Mouse (Mus musculus) heart, embryonic 16.5 days (tissue): ENCODE results near the gene Vps52. TPM values are rescaled to one million over a fixed set of nuclear protein-coding genes. Genes with fewer than 3 reads are reported as not detected.
A peak's percentile ranks its signal among the peaks of the same experiment; 100 is the strongest.

Source experiments
- ATAC-seq: fragments of 200-750 bp; cut with Nextera tagmentation; replicated peaks from 2 replicates; pipeline ENCODE4 v1.8.0; 2017; ENCODE audit warnings: moderate number of reproducible peaks; ENCODE audit not compliant: insufficient read depth, low FRiP score; ENCODE audit errors: extremely low read depth
- H3K27ac ChIP-seq: fragments of 300-500 bp; sonication (generic); 2 replicates; pipeline ENCODE4 v1.5.1; 2014; ENCODE audit warnings: mild to moderate bottlenecking, low read length, control low read depth, moderate library complexity
- H3K27me3 ChIP-seq: fragments of 300-500 bp; sonication (generic); 2 replicates; pipeline ENCODE4 v1.6.1; 2014; ENCODE audit warnings: low read length, mixed read lengths; ENCODE audit not compliant: control insufficient read depth, insufficient read depth
- H3K36me3 ChIP-seq: fragments of 300-500 bp; sonication (generic); 2 replicates; pipeline ENCODE4 v1.6.1; 2014; ENCODE audit not compliant: control insufficient read depth, insufficient read depth
- H3K4me1 ChIP-seq: fragments of 300-500 bp; sonication (generic); 2 replicates; pipeline ENCODE4 v1.6.1; 2014; ENCODE audit warnings: low read length, mixed read lengths; ENCODE audit not compliant: control insufficient read depth, insufficient read depth
- H3K4me2 ChIP-seq: fragments of 300-500 bp; sonication (generic); 2 replicates; pipeline ENCODE4 v1.6.1; 2014; ENCODE audit warnings: low read depth, mild to moderate bottlenecking, control low read depth, low read length
- H3K4me3 ChIP-seq: fragments of 300-500 bp; sonication (generic); 2 replicates; pipeline ENCODE4 v1.5.1; 2014; ENCODE audit warnings: mild to moderate bottlenecking, control low read depth, low read length
- H3K9ac ChIP-seq: fragments of 300-500 bp; sonication (generic); 2 replicates; pipeline ENCODE4 v1.6.1; 2014; ENCODE audit warnings: low read length, control low read depth
- H3K9me3 ChIP-seq: fragments of 300-500 bp; sonication (generic); replicated peaks from 2 replicates; pipeline ENCODE4 v1.6.1; 2016; ENCODE audit warnings: low read length; ENCODE audit not compliant: control insufficient read depth
- WGBS: fragments of 180-500 bp; shearing (Covaris S2); extraction: QIAGEN DNeasy Blood & Tissue Kit; methylation state at CpG from one replicate; pipeline ENCODE4 v1.1.7; 2014; 5-methylcytosine and 5-hydroxymethylcytosine counted together
- polyA plus RNA-seq: library from polyadenylated mRNA; unstranded; fragments of >200 nt; fragmentation: Nextera tagmentation; extraction: Ambion mirVana; gene quantifications from 2 replicates; pipeline ENCODE4 v1.2.1, GENCODE M21; 2015

The Vps52 gene
- polyA plus RNA-seq, 1 experiment from 2014 or later: 39.7 TPM

DNA sequence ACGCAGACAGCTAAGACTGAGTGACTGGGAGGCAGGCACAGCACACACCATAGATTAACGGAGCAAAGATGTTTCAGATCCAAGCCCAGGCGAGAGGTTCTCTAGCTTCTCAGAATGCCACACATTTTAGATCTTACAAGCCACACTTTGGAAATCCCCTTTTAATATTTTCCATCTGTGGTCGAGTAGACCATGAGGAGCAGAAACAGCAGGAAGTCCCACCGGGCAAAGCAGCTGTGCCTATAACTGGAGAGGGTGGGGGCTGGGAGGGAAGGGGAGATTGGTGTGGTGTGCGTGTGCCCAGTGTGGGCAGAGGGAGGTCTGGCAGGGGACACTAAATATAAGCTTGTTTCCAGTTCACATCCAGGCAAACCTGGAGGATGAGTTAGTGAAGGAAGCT lies 1.9 kb downstream of the Vps52 start:
- Histone ChIP-seq H3K9me3 (no peaks in the 10 kb centered on the region), H3K4me1 (peaks cover 28% of the 10 kb centered on the region), H3K27me3 (no peaks in the 10 kb centered on the region), H3K4me3 (no peak overlapping the region), H3K27ac (no peak overlapping the region), H3K9ac (no peak overlapping the region), H3K4me2 (no peak overlapping the region), H3K36me3 (peaks cover 37% of the 10 kb centered on the region)
- 85% methylated on average over 6 of the region's 6 CpGs for WGBS
- ATAC-seq: no peak

DNA sequence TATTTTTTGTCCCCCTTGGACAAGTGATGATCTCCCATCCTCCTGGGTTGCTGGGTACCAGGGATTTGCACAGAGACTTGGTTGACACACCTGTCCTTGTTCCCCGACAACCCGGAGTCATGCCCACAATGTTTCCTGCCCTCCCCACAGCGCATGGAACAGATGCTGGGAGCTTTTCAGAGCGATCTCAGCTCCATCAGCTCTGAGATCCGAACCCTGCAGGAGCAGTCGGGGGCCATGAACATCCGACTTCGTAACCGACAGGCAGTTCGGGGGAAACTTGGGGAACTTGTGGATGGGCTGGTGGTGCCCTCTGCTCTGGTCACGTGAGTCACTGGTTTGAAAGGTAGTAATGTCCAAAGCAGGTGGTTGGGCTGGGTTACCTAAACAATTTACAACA lies 2.8 kb downstream of the Vps52 start:
- H3K4me1 ChIP-seq: peaks cover 19% of the 10 kb centered on the region
- no peaks in the 10 kb centered on the region for H3K9me3 ChIP-seq
- H3K27ac ChIP-seq: no peak overlapping the region
- no peaks in the 10 kb centered on the region for H3K27me3 ChIP-seq
- H3K4me3 ChIP-seq: no peak overlapping the region
- no peak overlapping the region for H3K9ac ChIP-seq
- peaks cover 37% of the 10 kb centered on the region for H3K36me3 ChIP-seq
- ATAC-seq: no peak
- no peak overlapping the region for H3K4me2 ChIP-seq
- WGBS: 92% methylated on average over 11 of the region's 11 CpGs

DNA sequence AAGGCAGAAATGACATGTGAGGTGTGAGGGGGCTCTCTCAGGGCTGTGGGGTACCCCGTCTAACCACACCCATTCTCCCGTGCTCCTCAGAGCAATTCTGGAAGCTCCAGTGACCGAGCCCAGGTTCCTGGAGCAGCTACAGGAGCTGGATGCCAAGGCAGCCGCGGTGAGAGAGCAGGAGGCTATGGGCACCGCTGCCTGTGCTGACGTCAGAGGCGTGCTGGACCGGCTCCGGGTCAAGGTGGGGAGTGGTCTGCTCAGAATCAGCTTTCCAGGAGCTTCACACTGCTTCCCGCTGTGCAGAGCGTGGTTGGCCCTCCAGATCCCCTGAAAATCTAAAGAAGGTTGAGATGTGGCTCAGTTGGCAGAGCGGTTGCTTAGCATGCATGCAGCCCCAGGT lies 3.5 kb downstream of the Vps52 start:
- Histone ChIP-seq H3K4me1 (peaks cover 12% of the 10 kb centered on the region), H3K4me3 (no peak overlapping the region), H3K36me3 (peaks cover 30% of the 10 kb centered on the region), H3K9me3 (no peaks in the 10 kb centered on the region), H3K27me3 (no peaks in the 10 kb centered on the region), H3K4me2 (no peak overlapping the region), H3K27ac (no peak overlapping the region), H3K9ac (no peak overlapping the region)
- 91% methylated on average over 13 of the region's 13 CpGs for WGBS
- no peak for ATAC-seq

DNA sequence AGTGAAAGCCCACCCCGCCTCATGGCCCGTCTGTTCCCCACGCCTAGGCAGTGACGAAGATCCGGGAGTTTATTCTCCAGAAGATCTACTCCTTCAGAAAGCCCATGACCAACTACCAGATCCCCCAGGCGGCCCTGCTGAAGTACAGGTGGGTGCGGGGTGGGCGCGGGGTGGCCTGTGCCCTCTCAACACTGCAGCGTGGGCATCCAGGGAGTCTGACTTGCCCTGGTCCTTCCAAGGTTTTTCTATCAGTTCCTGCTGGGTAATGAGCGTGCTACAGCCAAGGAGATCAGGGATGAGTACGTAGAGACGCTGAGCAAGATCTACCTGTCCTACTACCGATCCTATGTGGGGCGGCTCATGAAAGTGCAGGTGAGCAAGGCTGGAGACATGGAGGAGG lies 4.3 kb downstream of the Vps52 start:
- no peak for ATAC-seq
- no peak overlapping the region for H3K4me3 ChIP-seq
- 89% methylated on average over 15 of the region's 15 CpGs for WGBS
- H3K27me3 ChIP-seq: no peaks in the 10 kb centered on the region
- no peaks in the 10 kb centered on the region for H3K9me3 ChIP-seq
- no peak overlapping the region for H3K27ac ChIP-seq
- peaks cover 27% of the 10 kb centered on the region for H3K36me3 ChIP-seq
- H3K9ac ChIP-seq: no peak overlapping the region
- H3K4me1 ChIP-seq: peaks cover 6% of the 10 kb centered on the region
- H3K4me2 ChIP-seq: no peak overlapping the region

DNA sequence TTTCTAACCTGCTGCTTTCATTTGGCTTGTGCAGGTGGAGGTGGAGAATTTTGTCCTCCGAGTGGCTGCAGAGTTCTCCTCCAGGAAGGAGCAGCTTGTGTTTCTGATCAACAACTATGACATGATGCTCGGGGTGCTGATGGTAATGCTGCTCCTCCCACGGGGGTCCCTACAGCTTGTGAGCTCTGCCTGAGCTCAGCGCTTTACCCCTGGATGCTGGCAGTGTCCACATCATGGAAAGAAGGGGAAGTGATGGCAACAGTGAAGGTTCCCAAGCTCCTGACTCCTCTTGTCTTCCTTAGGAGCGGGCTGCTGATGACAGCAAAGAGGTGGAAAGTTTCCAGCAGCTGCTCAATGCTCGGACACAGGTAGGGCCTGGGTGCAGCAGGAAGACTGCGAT lies 7.3 kb downstream of the Vps52 start:
- WGBS: 85% methylated on average over 7 of the region's 7 CpGs
- H3K27ac ChIP-seq: no peak overlapping the region
- H3K4me3 ChIP-seq: no peak overlapping the region
- ATAC-seq: no peak
- no peak overlapping the region for H3K4me2 ChIP-seq
- peaks cover 27% of the 10 kb centered on the region for H3K36me3 ChIP-seq
- H3K4me1 ChIP-seq: no peaks in the 10 kb centered on the region
- H3K27me3 ChIP-seq: no peaks in the 10 kb centered on the region
- no peaks in the 10 kb centered on the region for H3K9me3 ChIP-seq
- H3K9ac ChIP-seq: no peak overlapping the region

DNA sequence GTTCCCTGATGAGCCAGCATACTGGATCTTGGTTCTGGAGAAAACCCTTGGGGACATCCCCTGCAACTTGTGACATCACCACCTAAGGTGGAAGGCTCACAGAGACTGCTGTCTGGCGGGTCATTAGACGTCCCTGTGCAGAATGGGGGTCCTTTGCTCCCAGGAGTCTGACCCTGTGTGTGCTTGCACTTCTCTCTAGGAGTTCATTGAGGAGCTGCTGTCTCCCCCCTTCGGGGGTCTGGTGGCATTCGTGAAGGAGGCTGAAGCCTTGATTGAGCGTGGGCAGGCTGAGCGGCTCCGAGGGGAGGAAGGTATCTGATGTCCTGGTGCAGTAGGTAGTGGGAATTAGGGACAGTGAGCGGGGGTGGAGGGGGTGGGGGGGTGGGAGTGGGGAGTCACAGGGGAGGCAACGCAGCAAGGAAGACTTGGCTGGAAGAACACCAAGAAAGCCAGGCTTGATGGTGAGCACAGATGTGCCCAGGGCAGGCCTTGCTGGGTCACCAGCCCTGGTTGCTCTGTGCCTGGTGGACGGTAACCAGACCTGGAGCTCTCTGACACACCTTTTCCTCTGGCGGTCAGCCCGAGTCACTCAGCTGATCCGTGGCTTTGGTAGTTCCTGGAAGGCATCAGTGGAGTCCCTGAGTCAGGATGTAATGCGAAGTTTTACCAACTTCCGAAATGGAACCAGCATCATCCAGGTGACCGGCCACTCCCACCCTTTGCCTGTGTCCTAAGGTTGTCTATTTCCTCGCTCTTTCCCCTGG lies 9.7 kb downstream of the Vps52 start:
- Histone ChIP-seq H3K9me3 (peaks cover 7% of the 10 kb centered on the region), H3K27me3 (no peaks in the 10 kb centered on the region), H3K27ac (no peak overlapping the region), H3K4me3 (no peak overlapping the region), H3K4me1 (no peaks in the 10 kb centered on the region), H3K36me3 (peaks cover 15% of the 10 kb centered on the region; the same call in 1 of the 2 replicates), H3K9ac (no peak overlapping the region), H3K4me2 (no peak overlapping the region)
- no peak for ATAC-seq
- WGBS: 90% methylated on average over 17 of the region's 17 CpGs

DNA sequence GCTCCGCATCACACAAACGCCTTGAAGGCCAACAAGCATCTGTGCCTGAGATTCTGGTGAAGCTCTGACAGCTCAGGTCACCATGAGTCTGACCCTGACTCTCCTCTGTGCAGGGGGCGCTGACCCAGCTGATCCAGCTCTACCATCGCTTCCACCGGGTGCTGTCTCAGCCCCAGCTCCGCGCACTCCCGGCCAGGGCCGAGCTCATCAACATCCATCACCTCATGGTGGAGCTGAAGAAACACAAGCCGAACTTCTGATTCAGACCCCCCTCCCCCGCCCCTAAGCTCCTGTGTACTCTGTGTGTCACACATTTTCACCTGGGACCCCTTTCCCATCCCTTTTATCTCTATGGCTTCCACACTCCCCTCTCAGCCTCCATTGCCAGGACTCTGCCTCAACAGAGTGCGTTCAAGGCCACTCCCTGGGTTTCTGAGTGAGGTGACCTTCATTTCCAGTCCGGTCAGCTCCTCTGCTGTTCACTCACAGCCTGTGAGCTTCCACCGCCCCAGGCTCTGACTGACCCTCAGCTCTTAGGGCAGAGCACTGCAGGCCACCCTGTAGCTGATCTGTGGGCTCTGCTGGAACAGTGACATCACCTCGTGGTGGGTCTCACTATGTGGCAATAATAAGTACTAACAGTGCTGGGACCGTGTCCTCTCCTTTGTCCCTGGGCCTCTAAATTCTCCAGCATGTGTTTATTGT lies 10.4 kb downstream of the Vps52 start:
- H3K4me3 ChIP-seq: no peak overlapping the region
- H3K27ac ChIP-seq: no peak overlapping the region
- no peaks in the 10 kb centered on the region for H3K27me3 ChIP-seq
- 85% methylated on average over 16 of the region's 16 CpGs for WGBS
- H3K4me1 ChIP-seq: no peaks in the 10 kb centered on the region
- no peak overlapping the region for H3K4me2 ChIP-seq
- H3K9me3 ChIP-seq: peaks cover 8% of the 10 kb centered on the region
- peaks cover 12% of the 10 kb centered on the region; the same call in 1 of the 2 replicates for H3K36me3 ChIP-seq
- no peak for ATAC-seq
- H3K9ac ChIP-seq: no peak overlapping the region

DNA sequence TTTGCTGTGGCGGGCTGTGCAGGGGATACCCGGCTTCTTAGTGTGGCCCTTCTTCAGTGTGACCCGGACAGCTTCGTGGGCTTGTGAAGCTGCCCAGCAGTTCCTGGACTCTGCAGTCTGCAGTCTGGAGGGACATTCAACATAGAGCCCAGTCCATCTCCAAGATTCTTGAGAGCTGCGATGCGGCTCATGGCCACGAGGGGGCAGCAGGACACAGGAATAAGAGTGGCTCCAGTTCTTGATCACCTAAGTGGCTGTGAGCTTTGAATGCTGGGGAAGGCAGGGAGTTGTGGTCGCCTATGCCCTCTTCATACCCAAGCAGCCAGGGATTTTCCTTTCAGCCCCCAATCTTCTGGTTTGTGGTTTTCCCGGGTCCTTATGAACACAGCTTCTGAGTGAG lies 12.9 kb downstream of the Vps52 start:
- no peaks in the 10 kb centered on the region for H3K27me3 ChIP-seq
- no peaks in the 10 kb centered on the region for H3K36me3 ChIP-seq
- peak; percentile 70 for ATAC-seq
- H3K4me3 ChIP-seq: no peak overlapping the region
- H3K4me1 ChIP-seq: no peaks in the 10 kb centered on the region
- no peak overlapping the region for H3K9ac ChIP-seq
- no peak overlapping the region for H3K4me2 ChIP-seq
- H3K9me3 ChIP-seq: peaks cover 8% of the 10 kb centered on the region
- WGBS: 3% methylated on average over 9 of the region's 9 CpGs
- H3K27ac ChIP-seq: no peak overlapping the region

DNA sequence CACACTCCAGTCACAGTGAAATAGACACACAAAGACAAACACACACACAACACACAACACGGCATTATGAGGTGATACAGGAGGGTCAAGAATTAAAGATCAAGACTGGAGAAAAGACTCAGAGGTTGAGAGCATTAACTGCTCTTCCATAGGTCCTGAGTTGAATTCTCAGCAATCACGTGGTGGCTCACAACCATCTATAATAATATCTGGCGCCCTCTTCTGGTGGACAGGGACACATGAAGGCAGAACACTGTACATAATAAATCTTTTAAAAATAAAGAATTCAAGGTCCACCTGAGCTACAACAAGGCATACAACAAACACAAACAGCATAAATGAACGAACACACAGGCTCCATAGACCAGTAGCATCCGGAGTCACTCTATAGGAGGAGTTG lies 13.3 kb downstream of the Vps52 start:
- no peak overlapping the region for H3K9ac ChIP-seq
- H3K4me2 ChIP-seq: no peak overlapping the region
- H3K9me3 ChIP-seq: peaks cover 8% of the 10 kb centered on the region
- H3K27me3 ChIP-seq: no peaks in the 10 kb centered on the region
- H3K36me3 ChIP-seq: no peaks in the 10 kb centered on the region
- no peak; the same call in 1 of the 2 replicates for ATAC-seq
- no peak overlapping the region for H3K4me3 ChIP-seq
- H3K27ac ChIP-seq: no peak overlapping the region
- 31% methylated on average over 5 of the region's 5 CpGs for WGBS
- H3K4me1 ChIP-seq: no peaks in the 10 kb centered on the region
